In the genomic region with DNA sequence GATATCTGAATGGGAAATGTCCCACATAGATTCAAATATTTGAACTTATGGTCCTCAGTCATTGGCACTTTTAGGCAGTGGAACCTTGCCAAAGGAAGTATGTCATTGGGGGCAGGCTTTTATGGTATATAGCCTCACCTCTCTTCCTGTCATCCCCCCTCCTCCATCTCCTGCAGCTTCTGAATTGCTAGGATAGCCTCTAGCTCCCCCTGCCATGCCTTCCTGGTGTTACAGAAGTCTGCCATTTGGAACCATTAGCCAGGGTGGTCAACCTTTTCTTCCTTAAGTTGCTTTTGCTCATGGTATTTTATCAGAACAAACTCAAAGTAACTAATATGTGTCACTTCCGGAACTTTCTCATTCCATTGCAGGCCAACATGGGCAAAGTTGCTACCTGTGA, we compare ENCODE assay signal across 14 mouse cellular contexts.
"Had no signal": no experiment of that assay in that cellular context is flagged by ENCODE, and none has a peak within 500 bp of the region (broad histone marks: within the 10 kb centered on the region; RNA-seq: fewer than 3 reads in every experiment).

No protein-coding gene starts in this region.

- H3K4me2 ChIP-seq: limb, embryonic 12.5 days; liver, embryonic 13.5 days; lung, embryonic 15.5 days; midbrain, embryonic 12.5 days had no signal

- H3K27ac ChIP-seq: limb, embryonic 12.5 days; liver, embryonic 13.5 days; lung, embryonic 15.5 days; macrophage; midbrain, embryonic 12.5 days had no signal

- DNase-seq: kidney, postnatal 14 days; layer of hippocampus, postnatal 36 days; liver; liver, embryonic 13.5 days; lung, postnatal 14 days; right cerebral cortex, adult 18-20 months; right cerebral cortex, postnatal 25 days; thymus, postnatal 25 days had no signal

- H3K9ac ChIP-seq: limb, embryonic 12.5 days; liver, embryonic 13.5 days; liver, postnatal 0 days; lung, embryonic 15.5 days; midbrain, embryonic 12.5 days had no signal

- H3K27me3 ChIP-seq: limb, embryonic 12.5 days; liver, embryonic 13.5 days; lung, embryonic 15.5 days; megakaryocyte, embryonic 14.5 days; midbrain, embryonic 12.5 days had no signal

- H3K4me1 ChIP-seq: limb, embryonic 12.5 days; liver, embryonic 13.5 days; lung, embryonic 15.5 days; megakaryocyte, embryonic 14.5 days had no signal

- H3K9me3 ChIP-seq: limb, embryonic 12.5 days; liver, embryonic 13.5 days; lung, embryonic 15.5 days; midbrain, embryonic 12.5 days had no signal

- H3K4me3 ChIP-seq: limb, embryonic 12.5 days; liver, embryonic 13.5 days; lung, embryonic 15.5 days; megakaryocyte, embryonic 14.5 days; midbrain, embryonic 12.5 days had no signal

- H3K36me3 ChIP-seq: limb, embryonic 12.5 days; liver, embryonic 13.5 days; lung, embryonic 15.5 days; midbrain, embryonic 12.5 days had no signal
